Mouse (Mus musculus) adrenal gland, adult 2 months (tissue): ENCODE results near the gene Grm4. TPM values are rescaled to one million over a fixed set of nuclear protein-coding genes. Genes with fewer than 3 reads are reported as not detected.

Experiments
- DNase-seq: peaks from one replicate; pipeline ENCODE4 v3.0.0; 2021
- long read RNA-seq: library from polyadenylated mRNA; stranded (forward); transcript quantifications from one replicate; pipeline ENCODE4 v2.0.0, GENCODE M21; 2021
- polyA plus RNA-seq: library from polyadenylated mRNA; depleted of rRNA; stranded (reverse); fragments of >200 nt; gene quantifications from 2 replicates; pipeline ENCODE4 v1.2.3, GENCODE M21; 2012; rRNA removed
- total RNA-seq, 2 experiments: library from RNA; stranded (reverse); gene quantifications; 2 replicates each; pipeline ENCODE4 v1.2.3; 2021

Gene Grm4
- total RNA-seq (1 to 10 TPM; 5.5 to 9.0 TPM), polyA plus RNA-seq (0.08 and 0.31 TPM in 2 replicates)
- long read RNA-seq, partial matches to known transcripts: 1 of 3 reads
- long read RNA-seq, other reads (novel, unspliced or antisense): 2 of 3 reads

DNA sequence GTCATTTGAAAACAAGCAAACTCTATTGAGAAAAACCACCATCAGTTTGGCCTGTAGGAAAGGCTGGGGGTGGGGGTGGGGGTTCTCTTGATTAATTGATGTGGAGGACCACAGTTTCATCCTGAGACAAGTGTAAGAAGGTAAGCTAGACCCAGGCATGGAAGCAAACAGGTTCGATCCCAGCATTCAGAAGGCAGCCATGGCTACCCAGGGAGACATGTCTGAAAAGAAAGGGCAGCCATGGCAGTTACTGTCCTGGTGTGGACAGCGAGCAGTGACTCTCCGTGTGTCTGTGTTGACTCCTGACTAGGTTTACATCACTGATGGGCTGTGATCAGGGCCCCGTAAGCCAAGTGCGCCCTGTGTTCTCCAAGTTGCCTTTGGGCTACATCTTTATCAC is at the start of gene Grm4:
Gene Grm4, minus strand, starts transcription at position 101 of the 400 bp plus-strand sequence.
- no peak for DNase-seq

GRCm38 (mm10) chr17:27568228-27568627 is 47.0 kb upstream of the Grm4 start:
- DNase-seq: no peak

DNA sequence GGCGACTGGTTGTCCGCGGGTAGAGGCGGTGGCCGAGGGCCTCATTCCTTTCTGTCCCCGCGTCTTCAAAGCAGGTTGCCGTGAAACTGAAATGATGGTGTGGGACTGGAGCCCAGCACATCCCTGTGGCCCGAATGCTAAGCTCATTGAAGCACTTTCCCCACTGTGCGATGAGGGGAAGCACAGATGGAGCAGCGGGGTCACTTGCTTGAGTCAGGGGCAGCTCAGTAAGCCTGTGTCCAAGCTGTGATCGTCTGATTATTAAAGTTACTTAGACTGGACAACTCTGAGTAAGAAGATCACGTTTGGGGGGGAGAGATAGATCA is 44.7 kb upstream of the Grm4 start:
- no peak for DNase-seq

GRCm38 (mm10) chr17:27565163-27565941 is 44.1 kb upstream of the Grm4 start, which contains the start of gene AI413582:
Gene AI413582, minus strand, starts transcription at chr17:27565756.
- DNase-seq: peak; percentile 99

GRCm38 (mm10) chr17:27564391-27565162 is 43.4 kb upstream of the Grm4 start:
- DNase-seq: peak; percentile 11

DNA sequence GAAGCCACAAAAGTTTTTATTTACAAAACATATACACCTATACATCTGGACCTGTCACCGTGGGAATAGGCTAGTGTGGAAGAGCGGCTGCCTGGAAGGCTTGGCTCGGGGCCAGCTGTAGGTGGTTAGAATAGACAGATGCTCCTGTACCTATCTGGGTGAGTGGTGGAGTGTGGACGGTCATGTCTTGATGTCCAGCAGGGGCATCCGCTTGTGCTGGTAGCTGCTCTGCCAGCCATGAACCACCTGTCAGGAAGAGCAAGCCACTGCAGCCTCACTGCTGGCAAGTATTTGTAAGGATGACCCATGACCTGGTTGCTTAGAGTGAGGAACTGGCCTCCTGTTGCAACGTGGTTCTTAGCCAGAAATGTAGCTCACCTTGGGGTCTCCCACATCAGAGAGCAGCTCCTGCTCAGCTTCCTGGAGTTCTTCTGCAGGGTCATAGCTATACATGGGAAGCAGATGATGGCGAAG is 42.6 kb upstream of the Grm4 start:
- DNase-seq: peak; percentile 7

GRCm38 (mm10) chr17:27561809-27562526 is 40.8 kb upstream of the Grm4 start:
- DNase-seq: peak; percentile 92

GRCm38 (mm10) chr17:27560926-27561480 is 39.8 kb upstream of the Grm4 start:
- DNase-seq: peak; percentile 63

GRCm38 (mm10) chr17:27559596-27559995 is 38.4 kb upstream of the Grm4 start:
- DNase-seq: no peak

DNA sequence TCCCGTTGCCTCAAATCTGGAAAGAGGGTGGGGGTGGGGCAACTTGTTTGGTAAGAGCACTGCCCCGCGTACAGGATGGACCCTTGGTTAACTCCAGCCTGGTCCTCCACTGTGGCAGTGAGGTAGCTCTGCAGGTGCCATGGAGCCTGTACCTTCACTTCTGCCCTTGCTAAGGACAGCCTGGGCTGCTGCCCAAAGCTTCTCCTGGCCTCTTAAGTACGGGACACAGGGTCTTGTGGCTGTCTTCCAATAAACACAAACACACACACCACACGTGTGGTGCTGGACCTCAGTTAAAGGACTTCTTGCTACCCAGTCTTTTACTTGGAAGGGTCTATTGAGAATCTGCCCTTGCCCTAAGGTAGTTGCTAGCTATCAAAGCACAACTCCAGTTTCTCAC is 37.6 kb upstream of the Grm4 start:
- DNase-seq: no peak

- no peak for DNase-seq
Observed at GRCm38 (mm10) chr17:27557927-27558661, 36.9 kb upstream of the Grm4 start.

DNA sequence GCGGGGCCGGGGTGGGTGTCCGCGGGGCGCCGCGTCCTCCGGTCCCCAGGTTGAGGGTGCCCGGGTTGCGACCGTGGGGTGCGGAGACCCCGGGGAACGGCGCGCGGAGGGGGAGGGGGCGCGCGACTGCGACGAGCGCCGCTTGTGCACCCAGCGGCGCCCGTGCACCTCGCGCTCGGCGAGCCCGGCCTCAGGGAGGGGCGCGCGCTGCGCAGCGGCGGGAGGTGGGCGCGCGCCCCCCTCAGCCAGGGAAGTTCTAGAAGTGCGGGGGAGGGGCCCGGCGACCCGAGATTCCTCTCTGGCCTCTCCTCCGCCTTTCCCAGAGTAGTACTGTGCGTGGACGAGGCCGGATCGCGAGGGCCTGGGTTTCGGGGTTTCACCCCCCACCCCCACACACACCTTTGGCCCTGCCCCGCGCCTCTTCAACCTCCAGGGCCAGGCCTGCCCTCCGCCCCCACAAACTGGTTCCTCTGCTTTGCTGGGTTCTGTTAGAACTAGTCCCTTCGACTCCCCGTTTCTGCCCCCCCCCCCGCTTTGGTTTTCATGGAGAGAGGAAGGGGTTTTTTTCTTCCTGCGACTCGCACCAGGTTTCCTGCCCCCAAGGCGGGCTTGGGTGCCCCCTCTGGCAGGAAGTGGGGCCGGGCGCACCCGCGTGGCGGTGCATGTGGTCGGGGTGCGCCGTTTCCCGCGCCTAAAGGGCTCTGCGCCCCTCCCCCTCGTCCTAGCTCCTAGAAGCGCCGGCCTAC is 36.2 kb upstream of the Grm4 start:
- peak; percentile 50 for DNase-seq

DNA sequence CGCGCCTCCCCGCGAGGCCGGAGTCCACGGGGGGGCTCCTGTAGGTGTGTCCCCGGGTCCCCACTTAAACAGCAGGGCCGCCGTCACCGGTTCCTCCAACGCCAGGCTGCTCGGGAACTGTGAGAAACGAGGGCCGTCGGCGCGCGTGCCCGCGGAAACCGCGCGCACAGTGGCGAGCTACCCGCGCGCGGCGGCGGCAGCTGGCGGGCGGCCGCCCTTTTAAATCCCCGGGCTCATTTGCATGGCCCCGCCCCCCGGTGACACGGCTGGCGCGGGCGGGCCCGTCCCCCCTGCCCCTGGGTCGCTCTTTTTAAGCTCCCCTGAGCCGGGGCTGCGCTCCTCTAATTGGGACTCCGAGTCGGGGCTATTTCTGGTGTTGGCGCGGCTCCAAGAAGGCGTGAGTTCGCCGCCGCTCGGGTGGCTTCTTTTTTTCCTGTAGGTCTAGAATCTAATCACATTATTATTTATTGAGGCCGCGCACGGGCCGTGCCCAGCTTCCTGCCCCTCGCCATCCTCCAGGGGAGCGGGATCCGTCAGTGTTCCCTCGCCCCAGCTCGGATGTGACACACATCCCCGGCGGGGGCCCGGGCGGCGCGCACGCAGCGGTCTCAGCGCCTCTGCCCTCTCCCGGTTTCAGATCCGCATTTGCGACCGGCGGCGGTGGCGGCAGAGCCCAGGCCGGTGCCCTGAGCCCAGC is 35.3 kb upstream of the Grm4 start, which contains the start of gene Hmga1:
Gene Hmga1, plus strand, starts transcription at position 183 of the 697 bp plus-strand sequence.
- peak; percentile 92 for DNase-seq

DNA sequence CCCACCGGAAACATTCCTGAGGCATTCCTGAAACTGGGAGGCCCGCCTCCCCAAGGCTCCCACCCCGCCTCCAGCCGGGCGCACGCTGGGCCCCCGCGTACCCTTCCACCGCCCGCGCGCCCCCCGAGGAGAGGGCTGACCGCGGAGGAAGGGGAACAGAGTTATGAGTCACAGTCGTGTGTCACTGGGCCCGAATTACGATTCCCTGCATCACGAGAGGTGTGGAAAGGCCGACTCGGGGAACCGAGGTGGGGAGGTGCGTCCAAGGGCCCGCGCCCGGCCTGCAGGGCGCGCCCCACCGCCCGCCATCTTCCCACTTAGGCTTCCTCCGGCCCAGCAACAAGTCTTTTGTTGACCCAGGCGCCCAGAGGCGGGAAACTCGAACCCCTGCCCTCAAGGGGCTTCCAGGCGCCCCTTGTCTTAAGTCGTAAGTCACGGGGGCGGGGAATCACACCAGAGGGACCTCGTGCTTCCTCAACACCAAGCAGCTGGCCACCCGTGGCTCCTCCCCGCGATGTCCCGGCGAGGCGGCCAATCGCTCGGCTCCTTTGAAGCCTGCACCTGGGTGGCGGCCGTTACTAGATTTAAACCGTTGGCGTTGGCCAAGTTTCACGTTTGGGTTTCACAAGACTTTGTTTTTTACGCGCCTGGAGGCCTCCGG is 34.4 kb upstream of the Grm4 start:
- DNase-seq: peak; percentile 76

GRCm38 (mm10) chr17:27555075-27555511 is 33.9 kb upstream of the Grm4 start:
- DNase-seq: peak; percentile 44

- DNase-seq: no peak
Observed at GRCm38 (mm10) chr17:27554062-27554960, 33.1 kb upstream of the Grm4 start.

DNA sequence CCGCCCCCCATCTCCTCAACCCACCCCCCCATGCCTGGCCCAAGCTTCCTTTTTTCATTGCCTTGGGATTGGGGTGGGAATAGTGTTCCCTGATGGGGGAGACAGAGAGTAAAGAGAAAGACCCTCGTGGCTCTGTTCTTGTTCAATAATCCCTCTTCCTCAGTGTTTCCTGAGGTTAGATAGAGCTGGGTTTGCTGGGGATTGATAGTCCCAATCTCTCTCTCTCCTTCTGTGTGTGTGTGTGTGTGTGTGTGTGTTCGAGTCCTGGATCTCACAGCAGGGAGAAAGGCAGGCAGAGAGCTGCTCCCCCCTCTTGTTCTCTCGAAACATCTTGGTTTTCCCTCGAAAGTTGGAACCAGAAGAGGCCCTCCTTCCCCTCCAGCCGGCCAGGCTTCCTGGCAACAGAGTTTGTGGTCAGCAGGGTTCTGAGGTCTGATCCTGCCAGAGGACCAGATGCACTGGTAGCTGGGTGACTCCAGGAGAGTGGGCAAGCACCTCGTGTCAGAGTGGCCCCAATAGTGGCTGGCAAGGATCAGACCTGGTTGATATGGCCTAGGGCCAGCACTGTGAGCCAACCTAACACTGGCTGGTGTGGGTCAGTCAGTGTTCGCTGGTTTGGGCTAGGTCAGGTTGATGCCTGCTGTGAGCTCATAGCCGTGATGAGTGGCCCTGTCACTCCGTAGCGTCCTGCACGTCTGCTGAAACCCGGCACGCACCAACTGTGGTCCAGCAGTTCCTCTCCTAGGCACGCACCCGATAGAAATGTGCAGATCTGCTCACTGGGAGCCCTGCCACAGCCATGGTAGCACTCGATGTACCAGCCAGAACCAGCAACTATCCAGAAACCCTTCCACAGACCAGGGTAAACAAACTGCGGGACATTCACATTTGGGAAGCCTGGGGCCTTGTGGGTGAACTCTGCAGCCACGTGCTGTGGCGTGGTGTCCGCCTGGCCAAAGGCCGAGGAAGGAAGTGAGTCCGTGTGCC is 31.3 kb upstream of the Grm4 start:
- no peak for DNase-seq
